Mouse (Mus musculus) lung, postnatal 0 days (tissue): Measurements from ENCODE around the gene Serhl.

Experiments used
- CTCF ChIP-seq: IDR thresholded peaks from 2 replicates; pipeline ENCODE4 v1.5.1; 2016; ENCODE audit warnings: antibody characterized with exemption, mild to moderate bottlenecking
- EP300 ChIP-seq: IDR thresholded peaks from 2 replicates; pipeline ENCODE4 v1.6.1; 2016; ENCODE audit warnings: antibody characterized with exemption, mild to moderate bottlenecking, control low read depth

DNA sequence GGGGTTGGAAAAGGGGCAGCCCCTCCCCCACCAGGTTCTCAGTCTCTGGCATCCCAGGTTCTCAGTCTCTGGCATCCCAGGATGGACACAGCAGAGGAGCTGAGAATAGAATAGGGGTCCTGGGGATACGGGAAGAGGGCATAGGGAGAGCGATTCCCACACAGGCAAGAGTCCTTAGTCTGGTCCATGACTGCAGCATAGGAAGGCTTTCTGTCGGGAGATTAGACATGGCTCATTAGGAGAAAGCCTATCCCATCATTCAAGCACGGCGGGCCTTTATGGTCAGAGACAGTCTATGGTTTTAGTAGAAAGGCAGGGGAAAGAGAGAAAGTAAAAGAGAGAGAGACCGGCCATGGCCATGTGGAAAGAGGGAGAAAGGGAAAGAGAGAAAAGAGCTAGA, 18.5 kb downstream of the Serhl start:
- TF ChIP-seq CTCF (no peak), EP300 (no peak)
